Mouse (Mus musculus): ENCODE measurements around the gene Gns.

GRCm38 (mm10) chr10:121390602-121391001 lies 25.7 kb downstream of the Gns start:
- TF ChIP-seq CTCF (IDR thresholded peaks at IDR 0.05): no peak
- 0 out of 2 replicates have a peak, but pooled peaks have one; percentile 16 for TF ChIP-seq EP300 (IDR thresholded peaks at IDR 0.05)

All from lung, postnatal 0 days (tissue).